Mouse (Mus musculus) CD4-positive, CD25-positive, alpha-beta regulatory T cell, adult 4 months (primary cell): ENCODE data around the gene Gm8298. TPM values are rescaled to one million over a fixed set of nuclear protein-coding genes. Genes with fewer than 3 reads are reported as not detected.
"Not testable (repeated sequence)": the region's sequence is repeated elsewhere in the genome, so short reads cannot be mapped to it uniquely, and the experiment has no call there.

Experiments used
- ATAC-seq: one replicate; pipeline ENCODE4 v1.8.0; 2017
- polyA plus RNA-seq, 2 experiments: library from polyadenylated mRNA; unstranded; fragments of 100-300 nt; shearing (Covaris generic); gene quantifications; one replicate each; pipeline ENCODE4 v1.2.1; 2017

Gm8298 gene
- not detected for polyA plus RNA-seq

- no peak for ATAC-seq
Observed at GRCm38 (mm10) chr3:59860751-59861150, at the start of gene Gm8298. TSS of gene Gm8298 (plus strand) at chr3:59861051.

DNA sequence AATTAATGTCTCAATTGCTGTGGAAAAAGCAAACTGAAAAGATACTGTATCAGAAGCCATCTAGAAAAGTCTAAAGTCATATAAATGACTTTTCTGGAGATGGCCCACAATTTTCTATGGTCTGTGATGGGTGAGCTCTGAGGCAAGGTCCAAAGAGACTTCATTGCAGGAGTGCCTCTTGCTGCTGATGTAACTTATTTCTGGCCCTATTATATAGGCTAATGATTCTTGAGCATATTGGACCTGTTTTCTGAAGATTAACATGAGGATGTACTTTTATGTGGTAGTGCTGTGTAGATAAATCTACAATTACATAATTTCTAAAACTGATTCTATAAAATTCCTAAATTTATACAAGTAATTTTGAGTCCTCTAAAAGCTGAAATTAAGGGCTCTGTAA is 47.7 kb upstream of the Gm8298 start:
- ATAC-seq, result no peak

DNA sequence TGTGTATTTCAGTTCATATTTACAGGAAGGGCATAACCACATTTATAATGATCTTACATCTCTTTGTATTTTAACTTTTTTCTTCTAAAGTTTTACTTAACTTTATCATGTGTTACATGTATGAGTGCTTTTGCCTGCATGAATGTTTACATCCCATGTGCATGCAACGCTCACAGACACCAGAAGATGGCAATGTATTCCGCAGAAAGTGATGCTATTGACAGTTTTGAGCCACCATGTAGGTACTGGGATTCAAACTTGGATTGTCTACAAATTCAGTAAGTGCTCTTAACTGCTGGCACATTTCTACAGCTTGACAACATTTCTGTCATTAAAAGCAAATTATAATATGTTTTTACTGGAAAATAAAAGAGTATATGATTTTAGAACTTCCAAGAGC is 9.9 kb downstream of the Gm8298 start:
- ATAC-seq, result peak; percentile 43

DNA sequence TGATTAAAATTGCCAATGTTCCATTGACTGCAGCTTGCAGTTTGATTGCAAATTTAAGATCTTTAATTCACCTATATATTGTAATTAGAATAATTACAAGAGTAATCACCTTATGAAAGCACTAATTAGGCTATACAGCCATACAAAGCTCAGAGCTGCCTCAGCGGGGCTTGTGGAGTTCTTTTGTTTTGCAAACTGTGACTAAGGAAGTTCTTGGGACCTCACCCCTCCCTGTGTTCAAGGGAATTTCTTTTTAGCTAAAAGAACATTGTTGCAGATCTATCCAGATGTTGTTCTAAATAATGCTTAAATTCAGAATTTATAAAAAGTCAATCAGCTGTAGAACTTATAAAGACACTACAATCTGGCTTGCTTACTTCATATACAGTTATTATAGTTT is 16.8 kb downstream of the Gm8298 start:
- ATAC-seq, result not testable (repeated sequence)

- ATAC-seq, result not testable (repeated sequence)
Observed at GRCm38 (mm10) chr3:59879801-59880554, 19.1 kb downstream of the Gm8298 start.

GRCm38 (mm10) chr3:59893276-59893675 is 32.4 kb downstream of the Gm8298 start:
- no peak for ATAC-seq

DNA sequence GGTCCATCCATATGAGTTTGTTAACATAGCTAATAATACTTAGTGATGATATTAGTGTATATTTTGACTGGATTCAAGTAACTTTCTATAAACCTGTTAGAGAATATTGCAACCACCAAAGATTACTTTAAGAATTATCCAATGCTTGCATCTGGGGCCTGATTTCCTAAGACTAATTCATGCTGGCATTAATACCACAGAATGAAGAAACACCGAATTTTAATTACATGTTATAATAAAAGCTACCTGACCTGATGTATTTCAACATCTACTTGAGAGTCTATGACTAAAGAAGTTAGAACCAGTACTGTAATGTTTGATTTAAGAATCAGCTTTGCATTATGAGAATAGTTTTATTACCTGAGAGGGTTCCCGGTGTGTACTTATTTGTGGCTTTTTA is 64.1 kb downstream of the Gm8298 start, which contains the start of gene C130079G13Rik:
TSS of gene C130079G13Rik (plus strand) at position 301 of the 400 bp plus-strand sequence.
- ATAC-seq, result no peak

Other genes starting within 250 kb of the Gm8298 start
- not detected for gene Gm5538, start 131.3 kb upstream of the Gm8298 start, polyA plus RNA-seq
- not detected for gene C130079G13Rik, start 64.2 kb downstream of the Gm8298 start, polyA plus RNA-seq
- not detected for gene Aadacl2, start 145.7 kb downstream of the Gm8298 start, polyA plus RNA-seq
- gene Aadac, start 164.7 kb downstream of the Gm8298 start, polyA plus RNA-seq, result not detected
- not detected for gene Sucnr1, start 220.8 kb downstream of the Gm8298 start, polyA plus RNA-seq